Mouse (Mus musculus): ENCODE measurements at regions not wholly inside any gene's neighbourhood (a gene's known extent, or its start where the extent isn't known, plus 50 kb on each side); places are given as distances from the start of the nearest gene placed in this dataset.
"Not testable (repeated sequence)": the region's sequence is repeated elsewhere in the genome, so short reads cannot be mapped to it uniquely, and the experiment has no call there.

GRCm38 (mm10) chr3:50639907-50640323 is 196.5 kb upstream of the Slc7a11 start:
- DNase-seq: no peak

- DNase-seq: no peak
Measured at GRCm38 (mm10) chr3:50634457-50635075, 191.2 kb upstream of the Slc7a11 start.

- no peak for DNase-seq
Measured at GRCm38 (mm10) chr3:50631286-50631685, 187.9 kb upstream of the Slc7a11 start.

GRCm38 (mm10) chr3:50628092-50628696 is 184.8 kb upstream of the Slc7a11 start:
- peak in 1 of 2 experiments; percentile 5 for DNase-seq

GRCm38 (mm10) chr3:50621176-50621575 is 177.8 kb upstream of the Slc7a11 start:
- not testable (repeated sequence) for DNase-seq

GRCm38 (mm10) chr3:50619061-50619460 is 175.6 kb upstream of the Slc7a11 start:
- no peak for DNase-seq

GRCm38 (mm10) chr3:50615384-50616285 is 172.2 kb upstream of the Slc7a11 start:
- DNase-seq: no peak

- DNase-seq: no peak
Measured at GRCm38 (mm10) chr3:50613011-50613410, 169.6 kb upstream of the Slc7a11 start.

GRCm38 (mm10) chr3:50609341-50610012 is 166.1 kb upstream of the Slc7a11 start:
- DNase-seq: no peak

GRCm38 (mm10) chr3:50607736-50608135 is 164.3 kb upstream of the Slc7a11 start:
- no peak for DNase-seq

GRCm38 (mm10) chr3:50606986-50607385 is 163.6 kb upstream of the Slc7a11 start:
- peak; percentile 22 to 68 for DNase-seq

- DNase-seq: no peak
Measured at GRCm38 (mm10) chr3:50605750-50606149, 162.3 kb upstream of the Slc7a11 start.

GRCm38 (mm10) chr3:50603182-50603581 is 159.8 kb upstream of the Slc7a11 start:
- DNase-seq: no peak

GRCm38 (mm10) chr3:50595732-50596131 is 152.3 kb upstream of the Slc7a11 start:
- DNase-seq: no peak

- DNase-seq: no peak
Measured at GRCm38 (mm10) chr3:50584323-50584722, 140.9 kb upstream of the Slc7a11 start.

GRCm38 (mm10) chr3:50583475-50583874 is 140.1 kb upstream of the Slc7a11 start:
- no peak for DNase-seq

GRCm38 (mm10) chr3:50574388-50574787 is 131.0 kb upstream of the Slc7a11 start:
- DNase-seq: no peak

GRCm38 (mm10) chr3:50570027-50570426 is 126.6 kb upstream of the Slc7a11 start:
- no peak for DNase-seq

GRCm38 (mm10) chr3:50569565-50569964 is 126.2 kb upstream of the Slc7a11 start:
- peak; percentile 19 to 52 for DNase-seq

GRCm38 (mm10) chr3:50554150-50554549 is 110.7 kb upstream of the Slc7a11 start:
- DNase-seq: no peak

GRCm38 (mm10) chr3:50548568-50548967 is 105.2 kb upstream of the Slc7a11 start:
- no peak for DNase-seq

GRCm38 (mm10) chr3:50530654-50531053 is 87.2 kb upstream of the Slc7a11 start:
- DNase-seq: no peak

GRCm38 (mm10) chr3:50524006-50524405 is 80.6 kb upstream of the Slc7a11 start:
- DNase-seq: no peak

All from cerebellum, postnatal 14 days (tissue).